Mouse (Mus musculus) myocyte (in vitro differentiated cells): Measurements from ENCODE around the gene Pex26. TPM values are rescaled to one million over a fixed set of nuclear protein-coding genes. Genes with fewer than 3 reads are reported as not detected.

Experiments used
- H3K27me3 ChIP-seq: one replicate; pipeline ENCODE4 v1.6.1; 2011; ENCODE audit not compliant: control insufficient read depth, insufficient read depth, insufficient read length
- H3K36me3 ChIP-seq: one replicate; pipeline ENCODE4 v1.6.1; 2011; ENCODE audit not compliant: control insufficient read depth, insufficient read depth
- H3K4me2 ChIP-seq: one replicate; pipeline ENCODE4 v1.6.1; 2011; ENCODE audit warnings: low read depth, control low read depth
- H3K4me3 ChIP-seq: one replicate; pipeline ENCODE4 v1.5.1; 2011; ENCODE audit warnings: mild to moderate bottlenecking, control low read depth, moderate library complexity
- H3K79me2 ChIP-seq: one replicate; pipeline ENCODE4 v1.6.1; 2011; ENCODE audit not compliant: control insufficient read depth, insufficient read depth
- H3ac ChIP-seq: one replicate; pipeline ENCODE4 v1.6.1; 2011; ENCODE audit not compliant: control insufficient read depth, insufficient read length
- CEBPB ChIP-seq: IDR thresholded peaks from 2 replicates; pipeline ENCODE4 v1.6.1; 2011; ENCODE audit warnings: mild to moderate bottlenecking, moderate library complexity; ENCODE audit not compliant: poor library complexity, insufficient read depth, severe bottlenecking
- E2F4 ChIP-seq: IDR thresholded peaks from one replicate; pipeline ENCODE4 v1.6.1; 2011; ENCODE audit warnings: mild to moderate bottlenecking, control low read depth, moderate library complexity; ENCODE audit not compliant: insufficient read depth
- MAX ChIP-seq: IDR thresholded peaks from one replicate; pipeline ENCODE4 v1.6.1; 2011; ENCODE audit warnings: low read depth, mild to moderate bottlenecking, control low read depth
- MYOD1 ChIP-seq, 3 experiments: IDR thresholded peaks; one replicate each; pipeline ENCODE4 v1.6.1; 2011; ENCODE audit warnings: control low read depth in 2 of 3, low read depth in 2 of 3, mild to moderate bottlenecking in 2 of 3, moderate library complexity in 1 of 3; ENCODE audit not compliant: insufficient read length in 2 of 3, control insufficient read depth in 1 of 3
- MYOG ChIP-seq, 3 experiments: IDR thresholded peaks; one replicate each; pipeline ENCODE4 v1.6.1; 2011; ENCODE audit warnings: control low read depth in 2 of 3, low read depth in 2 of 3, mild to moderate bottlenecking in 2 of 3; ENCODE audit not compliant: insufficient read length in 2 of 3, control insufficient read depth in 1 of 3, insufficient read depth in 1 of 3
- POLR2A ChIP-seq: IDR thresholded peaks from one replicate; pipeline ENCODE4 v1.6.1; 2011; ENCODE audit warnings: low read depth, mild to moderate bottlenecking, control low read depth, moderate library complexity; ENCODE audit not compliant: insufficient read length
- POLR2AphosphoS2 ChIP-seq: IDR thresholded peaks from one replicate; pipeline ENCODE4 v1.6.1; 2011; ENCODE audit warnings: low read depth, control low read depth; ENCODE audit not compliant: insufficient read length
- REST ChIP-seq: IDR thresholded peaks from one replicate; pipeline ENCODE4 v1.6.1; 2011; ENCODE audit warnings: mild to moderate bottlenecking, control low read depth, moderate library complexity; ENCODE audit not compliant: insufficient read depth, insufficient read length
- SRF ChIP-seq: IDR thresholded peaks from one replicate; pipeline ENCODE4 v1.6.1; 2011; ENCODE audit warnings: low read depth; ENCODE audit not compliant: control insufficient read depth, insufficient read length
- TCF12 ChIP-seq: IDR thresholded peaks from one replicate; pipeline ENCODE4 v1.6.1; 2011; ENCODE audit warnings: mild to moderate bottlenecking, control low read depth; ENCODE audit not compliant: poor library complexity, insufficient read depth, severe bottlenecking
- TCF3 ChIP-seq: IDR thresholded peaks from one replicate; pipeline ENCODE4 v1.6.1; 2011; ENCODE audit warnings: low read depth, control low read depth; ENCODE audit not compliant: insufficient read length
- USF1 ChIP-seq: IDR thresholded peaks from one replicate; pipeline ENCODE4 v1.6.1; 2011; ENCODE audit warnings: low read depth, mild to moderate bottlenecking, control low read depth, moderate library complexity
- polyA plus RNA-seq: library from polyadenylated mRNA; unstranded; fragments of >200 nt; fragmentation: generic; extraction: Trizol; gene quantifications from one replicate; pipeline ENCODE4 v1.2.1, GENCODE M21; 2012; ENCODE audit warnings: missing spikeins

The Pex26 gene
- polyA plus RNA-seq, 1 experiment = 2.0 TPM

- H3K79me2 ChIP-seq = no peaks in the 10 kb centered on the region
These were observed 18.6 kb downstream of the Pex26 start for GRCm38 (mm10) chr6:121202026-121202425.

GRCm38 (mm10) chr6:121206481-121206880 is 23.0 kb downstream of the Pex26 start:
- Histone ChIP-seq H3K4me3 (no peak overlapping the region), H3ac (no peak overlapping the region), H3K4me2 (no peak overlapping the region), H3K79me2 (no peaks in the 10 kb centered on the region), H3K27me3 (peaks cover 11% of the 10 kb centered on the region), H3K36me3 (no peaks in the 10 kb centered on the region)
- TF ChIP-seq REST (no peak), TCF12 (no peak), USF1 (no peak), TCF3 (no peak), POLR2AphosphoS2 (no peak), CEBPB (no peak), MYOG (IDR thresholded peaks at IDR 0.05; ENCODE audit: control insufficient read depth in 1 of 3, insufficient read depth in 1 of 3, insufficient read length in 2 of 3, low read depth in 2 of 3) (no peak), POLR2A (no peak), MAX (no peak), MYOD1 (IDR thresholded peaks at IDR 0.05; ENCODE audit: control insufficient read depth in 1 of 3, insufficient read length in 2 of 3, low read depth in 2 of 3) (no peak), SRF (no peak), E2F4 (no peak)

More at GRCm38 (mm10) chr6:121202026-121202425, 18.6 kb downstream of the Pex26 start:
- Histone ChIP-seq H3K4me3 (no peak overlapping the region), H3K4me2 (no peak overlapping the region), H3K36me3 (no peaks in the 10 kb centered on the region), H3ac (no peak overlapping the region), H3K27me3 (no peaks in the 10 kb centered on the region)
- TF ChIP-seq SRF (no peak), POLR2A (no peak), REST (no peak), TCF3 (no peak)

- TF ChIP-seq POLR2A = no peak
- no peak for TF ChIP-seq E2F4
- no peak for TF ChIP-seq CEBPB
- no peak for TF ChIP-seq SRF
- no peak for TF ChIP-seq REST
- no peak for TF ChIP-seq MYOG (IDR thresholded peaks at IDR 0.05; ENCODE audit: control insufficient read depth in 1 of 3, insufficient read depth in 1 of 3, insufficient read length in 2 of 3, low read depth in 2 of 3)
- TF ChIP-seq MYOD1 (IDR thresholded peaks at IDR 0.05; ENCODE audit: control insufficient read depth in 1 of 3, insufficient read length in 2 of 3, low read depth in 2 of 3) = no peak
- TF ChIP-seq TCF3 = no peak
- no peak for TF ChIP-seq MAX
- TF ChIP-seq POLR2AphosphoS2 = no peak
- no peak for TF ChIP-seq TCF12
- TF ChIP-seq USF1 = no peak
- Histone ChIP-seq H3K36me3 (no peaks in the 10 kb centered on the region), H3K4me3 (no peak overlapping the region), H3K27me3 (peaks cover 16% of the 10 kb centered on the region), H3K4me2 (no peak overlapping the region), H3ac (no peak overlapping the region), H3K79me2 (no peaks in the 10 kb centered on the region)
These were observed 26.1 kb downstream of the Pex26 start for GRCm38 (mm10) chr6:121209584-121209983.

- Histone ChIP-seq H3ac (no peak within 1 kb of the TSS), H3K4me2 (peak within 1 kb of the TSS; percentile 56), H3K36me3 (no peaks in the 10 kb centered on the region), H3K4me3 (no peak within 1 kb of the TSS), H3K79me2 (no peaks in the 10 kb centered on the region), H3K27me3 (peaks cover 16% of the 10 kb centered on the region)
- TF ChIP-seq USF1 (no peak), MYOD1 (IDR thresholded peaks at IDR 0.05; ENCODE audit: control insufficient read depth in 1 of 3, insufficient read length in 2 of 3, low read depth in 2 of 3) (peak in 1 of 3 experiments; percentile 38)
These were observed 26.9 kb downstream of the Pex26 start, which contains the start of gene Tuba8 for GRCm38 (mm10) chr6:121210149-121210925. Gene Tuba8 (plus strand): TSS chr6:121210696.

- Histone ChIP-seq H3ac (no peak overlapping the region), H3K79me2 (no peaks in the 10 kb centered on the region), H3K36me3 (no peaks in the 10 kb centered on the region), H3K4me2 (peak overlapping the region; percentile 56), H3K27me3 (peaks cover 16% of the 10 kb centered on the region), H3K4me3 (no peak overlapping the region)
- TF ChIP-seq SRF (no peak), TCF12 (no peak), MYOD1 (IDR thresholded peaks at IDR 0.05; ENCODE audit: control insufficient read depth in 1 of 3, insufficient read length in 2 of 3, low read depth in 2 of 3) (no peak), MYOG (IDR thresholded peaks at IDR 0.05; ENCODE audit: control insufficient read depth in 1 of 3, insufficient read depth in 1 of 3, insufficient read length in 2 of 3, low read depth in 2 of 3) (no peak), TCF3 (no peak), MAX (no peak), REST (no peak), E2F4 (no peak), POLR2A (no peak), POLR2AphosphoS2 (no peak), USF1 (no peak), CEBPB (no peak)
These were observed 27.4 kb downstream of the Pex26 start for GRCm38 (mm10) chr6:121210926-121211289.
